ENCODE assay signal across 13 mouse cellular contexts in genomic region chr1:157255776-157256175, GRCm38 (mm10).
"Had no signal": no experiment of that assay in that cellular context is flagged by ENCODE, and none has a peak within 500 bp of the region (broad histone marks: within the 10 kb centered on the region; RNA-seq: fewer than 3 reads in every experiment).

No protein-coding gene starts in this region.

- H3K9ac ChIP-seq: limb, embryonic 12.5 days; limb, embryonic 15.5 days; liver, embryonic 14.5 days; lung, embryonic 15.5 days; midbrain, embryonic 12.5 days; midbrain, embryonic 15.5 days; neural tube, embryonic 13.5 days had no signal

- H3K9me3 ChIP-seq: limb, embryonic 12.5 days; limb, embryonic 15.5 days; lung, embryonic 15.5 days; megakaryocyte, embryonic 14.5 days; midbrain, embryonic 12.5 days; midbrain, embryonic 15.5 days; neural tube, embryonic 13.5 days had no signal

- H3K4me2 ChIP-seq: limb, embryonic 12.5 days; limb, embryonic 15.5 days; lung, embryonic 15.5 days; midbrain, embryonic 15.5 days; neural tube, embryonic 13.5 days had no signal

- H3K27ac ChIP-seq: limb, embryonic 12.5 days; limb, embryonic 15.5 days; liver, embryonic 14.5 days; lung, embryonic 15.5 days; midbrain, embryonic 15.5 days; neural tube, embryonic 13.5 days had no signal

- H3K4me3 ChIP-seq: limb, embryonic 12.5 days; limb, embryonic 15.5 days; lung, embryonic 15.5 days; megakaryocyte, embryonic 14.5 days; midbrain, embryonic 12.5 days; midbrain, embryonic 15.5 days; neural tube, embryonic 13.5 days had no signal

- DNase-seq: kidney, adult 18-20 months; kidney, adult 9 months; left cerebral cortex, postnatal 4 days; thymus, adult 18-20 months; thymus, postnatal 36 days had no signal

- H3K36me3 ChIP-seq: limb, embryonic 12.5 days; limb, embryonic 15.5 days; lung, embryonic 15.5 days; midbrain, embryonic 12.5 days; midbrain, embryonic 15.5 days; neural tube, embryonic 13.5 days had no signal

- H3K27me3 ChIP-seq: limb, embryonic 12.5 days; limb, embryonic 15.5 days; lung, embryonic 15.5 days; megakaryocyte, embryonic 14.5 days; midbrain, embryonic 12.5 days; midbrain, embryonic 15.5 days; neural tube, embryonic 13.5 days had no signal

- H3K4me1 ChIP-seq: limb, embryonic 12.5 days; limb, embryonic 15.5 days; lung, embryonic 15.5 days; megakaryocyte, embryonic 14.5 days had no signal
